Mouse (Mus musculus): ENCODE results near the gene Plb1.

DNA sequence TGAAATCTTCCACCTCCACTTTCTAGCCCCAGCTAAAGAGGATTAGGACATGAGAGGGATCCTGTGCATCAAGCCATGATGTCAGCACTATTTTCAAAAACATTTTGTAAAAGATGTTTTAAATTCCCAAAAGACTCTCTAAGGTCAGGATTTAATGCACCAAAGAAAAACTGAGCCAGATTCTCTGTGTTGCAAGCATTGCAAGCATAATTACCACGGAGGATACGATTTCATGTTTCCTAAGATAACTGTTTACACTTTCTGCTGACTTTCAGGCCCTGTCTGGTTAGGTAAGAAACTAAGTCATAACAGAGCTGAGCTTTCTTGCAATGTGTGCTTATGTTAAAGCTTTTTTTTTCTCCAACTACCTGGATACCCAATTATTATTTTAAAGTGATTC lies 21.5 kb upstream of the Plb1 start:
- no peak for TF ChIP-seq CTCF (IDR thresholded peaks at IDR 0.05; ENCODE audit: control insufficient read depth, insufficient read depth, insufficient replicate concordance, low read depth, low read length)
- TF ChIP-seq POLR2A (IDR thresholded peaks at IDR 0.05; ENCODE audit: control insufficient read depth, low read depth, low read length) = no peak
